Comparison of ENCODE assay signal across 8 mouse cellular contexts in genomic region chr19:27216767-27217403, GRCm38 (mm10). TPM values are rescaled to one million over a fixed set of nuclear protein-coding genes. Genes with fewer than 3 reads are reported as not detected.
A peak's percentile ranks its signal among the peaks of the same experiment; 100 is the strongest.
DNase-seq lines count a peak whose midpoint lies in the region; ATAC-seq lines count a peak whose summit lies in the region.

No protein-coding gene starts in this region.

- no peak overlapping the region for H3K27ac ChIP-seq in intestine, embryonic 15.5 days

- peak overlapping the region; percentile 60 for H3K9ac ChIP-seq in intestine, embryonic 15.5 days

- under 1% methylated on average over 62 of the region's 62 CpGs for WGBS in intestine, embryonic 15.5 days

- intact Hi-C loops in left cerebral cortex, postnatal 14 days (cut with DNase I): loop anchor here (5.0 kb wide), 1 partner anchor 240 kb away; no protein-coding TSS in a partner anchor

- peak overlapping the region; percentile 98 for H3K4me2 ChIP-seq in intestine, embryonic 15.5 days (replicated peaks)

- peak overlapping the region; percentile 65 for H3K4me3 ChIP-seq in intestine, embryonic 15.5 days (replicated peaks)

- peaks cover 14% of the 10 kb centered on the region for H3K4me1 ChIP-seq in intestine, embryonic 15.5 days (replicated peaks)

- no peaks in the 10 kb centered on the region for H3K9me3 ChIP-seq in intestine, embryonic 15.5 days

- no peaks in the 10 kb centered on the region for H3K36me3 ChIP-seq in intestine, embryonic 15.5 days

- ATAC-seq in intestine, embryonic 15.5 days: peak; percentile 79

- H3K27me3 ChIP-seq in intestine, embryonic 15.5 days (replicated peaks): peaks cover 12% of the 10 kb centered on the region

- DNase-seq in adrenal gland, postnatal 25 days: peak; percentile 72
- DNase-seq in embryo, embryonic 11 days: peak; percentile 87
- DNase-seq in gastrocnemius, postnatal 25 days: peak; percentile 74
- DNase-seq in left cerebral cortex, postnatal 14 days (ENCODE audit: low spot score in 2 of 2): peak; percentile 67 to 82
- DNase-seq in mesoderm, embryonic 11.5 days (ENCODE audit: low read depth, low spot score): peak; percentile 79
- DNase-seq in right cerebral cortex, postnatal 4 days: peak; percentile 66
- DNase-seq in T-cell, adult 2 months (ENCODE audit: low spot score): no peak

RNA-seq across cellular contexts. Expression of gene Vldlr, which starts 0.6 kb away (rescaled TPM):
- 24.0 and 28.5 TPM in 2 replicates for total RNA-seq in adrenal gland, postnatal 25 days (2021)
- 10 to 100 TPM; 58.5 to 67.2 TPM for total RNA-seq in gastrocnemius, postnatal 25 days (2021)
- polyA plus RNA-seq in intestine, embryonic 15.5 days (2015; fragmentation: Nextera tagmentation; extraction: Ambion mirVana): 5.9 and 6.7 TPM in 2 replicates
- total RNA-seq in left cerebral cortex, postnatal 14 days (2021): 10 to 100 TPM; 70.0 to 76.4 TPM
